Mouse (Mus musculus) heart, adult 2 months (tissue): ENCODE data around the gene Rps12-ps3.

ENCODE experiments used
- CTCF ChIP-seq: fragments of 200-600 bp; IDR thresholded peaks from 2 replicates; pipeline ENCODE4 v1.8.1; 2022; ENCODE audit warnings: antibody characterized with exemption, mild to moderate bottlenecking, moderate library complexity
- EP300 ChIP-seq: fragments of 200-500 bp; IDR thresholded peaks from 2 replicates; pipeline ENCODE4 v1.6.1; 2011; ENCODE audit warnings: low read depth, low read length, control low read depth; ENCODE audit not compliant: insufficient read depth
- POLR2A ChIP-seq: fragments of 200-500 bp; IDR thresholded peaks from 2 replicates; pipeline ENCODE4 v1.6.1; 2011; ENCODE audit warnings: mild to moderate bottlenecking, low read depth, low read length, control low read depth; ENCODE audit not compliant: insufficient read depth

DNA sequence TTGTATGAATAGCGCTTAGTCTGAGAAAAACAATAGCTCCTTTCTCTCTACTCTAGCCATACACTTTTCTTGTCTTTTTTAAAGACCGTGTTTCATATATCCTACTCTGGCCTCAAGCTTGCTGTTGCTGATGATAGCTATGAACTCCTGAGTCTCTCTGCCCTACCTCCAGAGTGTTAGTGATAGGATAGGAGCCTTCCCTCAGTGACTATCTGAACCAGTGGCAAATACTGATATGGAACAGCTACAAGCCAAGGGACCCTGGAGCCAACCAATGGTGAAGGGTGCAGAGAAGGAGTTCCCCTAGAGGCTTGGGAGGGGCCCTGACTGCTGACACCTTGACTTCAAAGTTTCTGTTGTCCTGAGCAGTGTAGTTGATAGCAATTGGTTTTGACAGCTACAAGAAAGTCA is 38.4 kb downstream of the Rps12-ps3 start:
- no peak for TF ChIP-seq CTCF
- TF ChIP-seq POLR2A: no peak
- TF ChIP-seq EP300: no peak
